In genomic region chr1:85287063-85287462, GRCm38 (mm10) we compare ENCODE assay signal across 7 mouse cellular contexts. TPM values are rescaled to one million over a fixed set of nuclear protein-coding genes. Genes with fewer than 3 reads are reported as not detected.
DNase-seq lines count a peak whose midpoint lies in the region.

No protein-coding gene starts in this region.

- DNase-seq in adrenal gland, postnatal 10 days, result peak; percentile 21
- DNase-seq in heart, adult 11 months, result peak; percentile 91
- peak; percentile 42 for DNase-seq in kidney, adult 11 months
- DNase-seq in layer of hippocampus, adult 11-12 months (ENCODE audit: low spot score), result peak; percentile 52
- DNase-seq in lung, adult 18-20 months, result peak; percentile 23 to 28
- peak; percentile 22 for DNase-seq in spleen, adult 12 weeks (ENCODE audit: low spot score)
- DNase-seq in thymus, postnatal 4 days, result peak; percentile 47

RNA-seq across cellular contexts. Expression of gene C130026I21Rik, which starts 16.7 kb away (rescaled TPM):
- total RNA-seq in adrenal gland, postnatal 10 days (2021), result 1 to 10 TPM; 1.3 TPM

Comparison
In these comparisons a context has a peak if more than half of its experiments do, and no peak if none do; other contexts are left out.
1. Peak in every context shown above with its lines: DNase-seq.
2. DNase-seq: peak in every context shown above with its lines; median percentile 91 in heart, adult 11 months; 52 in layer of hippocampus, adult 11-12 months; 47 in thymus, postnatal 4 days; 42 in kidney, adult 11 months; 26 in lung, adult 18-20 months; 22 in spleen, adult 12 weeks; 21 in adrenal gland, postnatal 10 days.